Mouse (Mus musculus): ENCODE data around the gene H2-T24.
A peak's percentile ranks its signal among the peaks of the same experiment; 100 is the strongest.
"Not testable (repeated sequence)": the region's sequence is repeated elsewhere in the genome, so short reads cannot be mapped to it uniquely, and the experiment has no call there.

The H2-T24 gene

GRCm38 (mm10) chr17:36023710-36024654 lies 3.6 kb upstream of the H2-T24 start:
- no peak for DNase-seq (ENCODE audit: low spot score in 2 of 2)

GRCm38 (mm10) chr17:36022922-36023321 lies 2.6 kb upstream of the H2-T24 start:
- no peak for DNase-seq (ENCODE audit: low spot score in 2 of 2)

GRCm38 (mm10) chr17:36022098-36022497 lies 1.7 kb upstream of the H2-T24 start:
- no peak for DNase-seq (ENCODE audit: low spot score in 2 of 2)

- DNase-seq (ENCODE audit: low spot score in 2 of 2): no peak
Observed at GRCm38 (mm10) chr17:36021309-36021708, 949 bp upstream of the H2-T24 start.

GRCm38 (mm10) chr17:36019519-36019918 lies 841 bp downstream of the H2-T24 start:
- no peak for DNase-seq (ENCODE audit: low spot score in 2 of 2)

- no peak for DNase-seq (ENCODE audit: low spot score in 2 of 2)
Observed at GRCm38 (mm10) chr17:36018979-36019378, 1.4 kb downstream of the H2-T24 start.

GRCm38 (mm10) chr17:36017046-36017445 lies 3.3 kb downstream of the H2-T24 start:
- DNase-seq (ENCODE audit: low spot score in 2 of 2): no peak

- no peak for DNase-seq (ENCODE audit: low spot score in 2 of 2)
Observed at GRCm38 (mm10) chr17:36014977-36015376, 5.4 kb downstream of the H2-T24 start.

GRCm38 (mm10) chr17:36004409-36004808 lies 16.0 kb downstream of the H2-T24 start:
- DNase-seq (ENCODE audit: low spot score in 2 of 2): not testable (repeated sequence)

GRCm38 (mm10) chr17:36003331-36003730 lies 17.0 kb downstream of the H2-T24 start:
- DNase-seq (ENCODE audit: low spot score in 2 of 2): no peak

- DNase-seq (ENCODE audit: low spot score in 2 of 2): no peak
Observed at GRCm38 (mm10) chr17:36001966-36002365, 18.4 kb downstream of the H2-T24 start.

- DNase-seq (ENCODE audit: low spot score in 2 of 2): no peak
Observed at GRCm38 (mm10) chr17:36001121-36001897, 19.1 kb downstream of the H2-T24 start.

GRCm38 (mm10) chr17:36000349-36000748 lies 20.0 kb downstream of the H2-T24 start:
- no peak for DNase-seq (ENCODE audit: low spot score in 2 of 2)

- DNase-seq (ENCODE audit: low spot score in 2 of 2): no peak
Observed at GRCm38 (mm10) chr17:35999356-35999755, 21.0 kb downstream of the H2-T24 start.

- no peak for DNase-seq (ENCODE audit: low spot score in 2 of 2)
Observed at GRCm38 (mm10) chr17:35998545-35999305, 21.6 kb downstream of the H2-T24 start.

GRCm38 (mm10) chr17:35997713-35998510 lies 22.4 kb downstream of the H2-T24 start:
- no peak for DNase-seq (ENCODE audit: low spot score in 2 of 2)

- DNase-seq (ENCODE audit: low spot score in 2 of 2): peak; percentile 87 to 95
Observed at GRCm38 (mm10) chr17:35996949-35997348, 23.4 kb downstream of the H2-T24 start.

- DNase-seq (ENCODE audit: low spot score in 2 of 2): no peak
Observed at GRCm38 (mm10) chr17:35994879-35995240, 25.5 kb downstream of the H2-T24 start.

- DNase-seq (ENCODE audit: low spot score in 2 of 2): peak; percentile 68 to 70
Observed at GRCm38 (mm10) chr17:35994175-35994878, 26.0 kb downstream of the H2-T24 start.

- DNase-seq (ENCODE audit: low spot score in 2 of 2): peak; percentile 74 to 84
Observed at GRCm38 (mm10) chr17:35993675-35994074, 26.7 kb downstream of the H2-T24 start.
